Mouse (Mus musculus): ENCODE measurements around the gene Insm1.

Insm1 gene

DNA sequence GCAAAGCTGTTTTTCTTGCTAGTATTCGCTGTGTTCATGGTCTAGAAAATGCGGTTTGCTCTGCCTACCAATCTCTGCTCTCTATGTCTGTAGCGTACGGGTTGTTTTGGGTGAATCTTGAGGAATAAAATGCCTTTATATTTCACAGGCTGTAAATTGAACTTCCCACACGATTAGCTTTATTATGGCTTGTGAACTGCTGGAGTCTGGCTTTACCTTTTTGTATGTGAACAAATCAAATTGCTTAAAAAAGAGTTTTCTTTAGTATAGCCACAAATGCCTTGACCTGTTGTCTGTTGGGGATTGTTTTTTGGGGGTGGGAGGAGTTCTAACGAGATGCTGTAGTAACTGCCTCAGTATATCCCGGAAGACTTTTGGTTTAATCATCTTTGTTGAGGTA is 2.4 kb downstream of the Insm1 start:
- no peak for DNase-seq (ENCODE audit: extremely low read depth, low read depth)

DNA sequence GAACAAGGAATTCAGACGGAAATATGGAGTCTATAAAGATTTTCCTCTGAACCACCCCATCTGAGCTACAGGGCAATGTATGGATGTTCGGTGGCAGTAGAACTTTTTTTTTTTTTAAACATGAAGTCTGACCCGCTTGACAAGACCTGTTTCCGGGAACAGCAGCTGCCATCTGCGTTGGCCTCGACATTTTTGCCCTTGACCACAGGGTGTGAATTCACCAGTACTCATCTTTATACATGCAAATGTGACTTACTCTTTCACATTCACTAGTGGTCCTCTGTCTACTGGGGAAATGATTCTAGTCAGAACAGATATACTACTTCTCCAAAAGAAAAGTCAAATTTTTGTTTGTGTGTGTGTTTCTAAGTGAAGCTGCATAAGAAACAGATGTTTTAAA is 4.1 kb downstream of the Insm1 start:
- no peak for DNase-seq (ENCODE audit: extremely low read depth, low read depth)

DNA sequence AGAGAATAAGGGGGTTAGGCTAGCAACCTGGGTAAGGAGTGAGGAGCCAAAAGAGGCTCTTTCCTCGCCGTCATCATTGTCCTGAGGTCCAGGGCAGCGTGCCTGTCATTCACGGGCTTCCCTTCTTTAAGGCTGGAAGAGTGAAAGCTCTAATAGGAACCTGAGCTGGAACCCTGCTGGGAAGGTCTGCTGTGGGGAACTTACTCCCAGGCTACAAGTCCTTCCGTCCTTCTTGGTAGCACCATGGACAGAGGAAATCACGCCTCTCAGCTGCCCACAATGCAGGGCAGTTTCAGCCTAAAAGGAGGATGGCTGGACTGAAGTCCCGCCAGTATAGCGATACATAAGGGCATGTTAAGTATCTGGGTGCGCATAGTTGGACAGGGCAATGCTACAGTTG is 4.8 kb downstream of the Insm1 start:
- no peak for DNase-seq (ENCODE audit: extremely low read depth, low read depth)

DNA sequence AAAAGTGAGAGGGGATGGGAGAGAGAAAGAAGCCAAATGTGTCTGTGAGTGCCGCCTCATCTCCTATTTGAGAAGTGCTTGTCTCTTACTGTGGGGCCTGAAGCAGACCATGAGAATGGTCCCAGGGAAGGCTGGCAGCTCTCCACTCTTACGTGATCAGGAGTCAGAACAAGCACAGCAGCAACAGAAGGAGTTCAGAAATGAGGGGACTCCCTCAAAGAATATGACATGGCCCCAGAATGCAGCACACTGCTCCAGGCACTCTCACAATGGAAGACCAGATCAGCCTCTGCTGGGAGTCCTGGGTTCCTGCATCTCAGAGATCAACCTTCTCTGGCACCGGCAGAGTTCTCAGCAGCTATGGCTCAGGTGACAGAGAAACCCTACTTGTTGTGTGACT is 5.9 kb downstream of the Insm1 start:
- no peak for DNase-seq (ENCODE audit: extremely low read depth, low read depth)

DNA sequence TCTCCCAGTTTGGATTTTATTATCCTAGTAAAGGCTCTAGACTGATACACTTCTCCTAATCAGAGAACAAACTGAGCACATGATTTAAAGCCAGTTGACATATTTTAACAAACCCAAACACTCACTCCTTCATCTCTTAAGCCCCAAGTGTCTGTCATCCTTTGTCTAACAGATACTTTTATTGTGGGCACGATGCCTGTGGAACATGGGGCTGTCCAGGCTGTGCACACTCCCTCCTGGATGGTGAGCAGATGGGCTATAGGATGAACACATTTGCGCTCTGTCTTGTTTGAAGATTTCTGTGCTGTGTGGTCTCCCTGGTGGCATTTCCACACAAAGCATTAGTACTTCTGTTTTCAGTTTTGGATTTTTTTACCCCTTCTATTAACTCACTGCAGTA is 6.7 kb downstream of the Insm1 start:
- no peak for DNase-seq (ENCODE audit: extremely low read depth, low read depth)

DNA sequence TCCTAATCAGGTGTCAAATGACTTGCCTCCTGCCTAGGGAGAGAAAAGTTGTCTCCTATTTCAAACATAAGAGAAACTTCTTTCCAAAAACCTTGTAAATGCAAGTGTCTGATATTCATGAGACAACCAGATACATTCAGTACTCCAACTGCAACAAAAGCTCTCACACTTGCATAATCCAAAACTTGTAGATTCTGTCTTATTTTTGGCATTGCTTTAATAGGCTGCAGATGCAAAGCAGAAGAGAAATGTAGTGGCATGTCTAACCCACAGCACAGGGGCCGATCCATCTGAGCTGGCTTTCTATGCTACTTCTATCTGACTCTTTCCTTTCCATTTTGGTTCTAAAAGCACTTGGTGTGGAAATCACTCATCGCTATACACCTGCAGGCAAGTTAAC is 9.8 kb downstream of the Insm1 start:
- no peak for DNase-seq (ENCODE audit: extremely low read depth, low read depth)

DNA sequence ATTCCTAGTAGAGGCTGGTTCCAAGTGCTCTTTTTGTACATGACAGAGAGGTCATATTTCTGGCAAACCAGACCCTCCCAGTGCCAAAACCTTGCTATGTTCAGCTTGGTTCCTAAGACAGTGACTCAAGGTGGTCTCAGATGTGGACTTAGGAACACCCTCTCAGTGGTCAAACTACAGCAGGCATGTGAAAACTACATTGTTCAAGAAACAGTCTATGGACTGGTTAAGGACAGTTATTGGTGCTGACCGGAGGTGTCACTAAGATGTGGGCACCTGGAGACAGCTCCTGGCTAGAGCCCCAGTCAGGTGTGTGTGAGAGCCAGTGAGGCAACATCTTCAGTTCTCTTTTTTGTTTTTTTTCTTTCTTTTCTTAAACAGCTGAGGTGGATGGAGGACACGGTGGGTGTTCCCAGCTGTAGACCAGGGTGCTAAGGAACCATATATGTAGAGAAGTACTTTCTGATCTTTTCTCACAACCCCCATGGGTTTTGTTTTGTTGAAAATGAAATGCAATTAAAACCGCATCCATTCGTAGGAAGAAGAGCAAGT is 17.6 kb downstream of the Insm1 start:
- DNase-seq (ENCODE audit: extremely low read depth, low read depth) = no peak

DNA sequence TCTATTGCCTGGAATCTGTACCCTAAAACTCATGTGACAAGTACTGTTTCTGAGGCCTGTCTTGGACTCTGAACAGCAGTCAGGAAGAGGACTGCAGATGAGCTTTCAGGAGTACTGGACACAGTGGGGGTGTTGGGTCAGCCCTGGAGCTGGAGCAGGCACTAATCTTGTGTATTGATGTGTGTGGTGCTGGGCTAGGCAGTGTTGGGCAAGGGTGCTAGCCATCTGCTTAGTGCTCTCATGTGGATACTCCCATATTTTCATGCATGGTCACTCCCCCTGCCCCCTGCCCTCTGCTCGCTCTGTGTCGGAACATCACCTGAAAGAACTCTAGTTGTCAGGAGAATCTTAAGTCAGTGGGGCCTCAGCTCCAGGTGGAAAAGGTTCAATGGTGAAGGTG is 22.3 kb downstream of the Insm1 start:
- DNase-seq (ENCODE audit: extremely low read depth, low read depth) = no peak

DNA sequence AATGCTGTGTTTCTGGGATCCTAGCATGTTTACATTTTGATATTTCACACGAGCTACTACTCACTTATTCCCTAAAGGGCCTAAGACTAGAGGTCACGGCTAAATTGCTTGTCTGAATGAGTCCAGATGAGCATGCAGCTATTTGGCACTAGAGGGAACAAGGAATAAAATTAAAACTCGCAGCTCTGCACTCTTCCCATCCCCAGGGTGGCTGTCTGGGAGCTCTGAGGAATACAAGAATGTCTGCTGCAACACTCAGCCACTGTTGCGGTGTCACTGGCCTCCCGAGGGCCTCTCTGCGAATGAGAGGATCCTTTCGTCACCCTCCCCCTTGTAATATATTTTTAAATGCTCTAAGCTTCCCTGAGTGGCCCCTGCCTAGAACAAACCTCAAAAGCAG is 23.7 kb downstream of the Insm1 start:
- no peak for DNase-seq (ENCODE audit: extremely low read depth, low read depth)

DNA sequence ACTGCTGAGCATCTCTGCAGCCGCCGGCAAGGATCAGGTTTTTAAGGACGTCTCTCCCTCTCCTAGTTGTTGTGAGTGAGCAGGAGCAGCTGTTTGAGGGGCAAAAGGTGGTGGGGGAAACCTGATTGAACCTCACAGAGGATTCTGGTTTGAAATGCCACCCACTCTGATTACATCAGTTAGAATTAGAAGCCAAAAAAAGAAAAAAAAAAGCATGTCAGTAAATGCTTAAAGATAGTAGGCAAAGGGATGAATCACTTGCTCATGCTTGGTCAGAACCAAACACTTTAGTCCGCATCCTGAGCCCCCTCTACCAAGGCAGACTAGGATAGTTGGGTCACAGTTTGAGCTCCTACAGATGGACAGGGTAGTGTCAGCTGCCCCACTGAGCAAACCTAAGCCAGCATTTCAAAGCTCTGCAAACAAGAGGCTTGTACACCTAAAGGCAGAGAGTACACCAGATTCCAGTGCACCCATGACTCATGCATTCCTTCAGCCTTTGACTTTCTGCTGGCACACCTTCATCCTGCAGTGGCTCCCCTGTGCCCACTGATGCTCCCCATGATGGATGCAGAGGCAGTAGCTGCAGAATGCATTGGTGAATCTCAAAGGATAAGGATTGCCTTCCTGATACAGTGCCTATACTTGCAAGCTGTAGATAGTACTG is 24.8 kb downstream of the Insm1 start:
- DNase-seq (ENCODE audit: extremely low read depth, low read depth) = no peak

DNA sequence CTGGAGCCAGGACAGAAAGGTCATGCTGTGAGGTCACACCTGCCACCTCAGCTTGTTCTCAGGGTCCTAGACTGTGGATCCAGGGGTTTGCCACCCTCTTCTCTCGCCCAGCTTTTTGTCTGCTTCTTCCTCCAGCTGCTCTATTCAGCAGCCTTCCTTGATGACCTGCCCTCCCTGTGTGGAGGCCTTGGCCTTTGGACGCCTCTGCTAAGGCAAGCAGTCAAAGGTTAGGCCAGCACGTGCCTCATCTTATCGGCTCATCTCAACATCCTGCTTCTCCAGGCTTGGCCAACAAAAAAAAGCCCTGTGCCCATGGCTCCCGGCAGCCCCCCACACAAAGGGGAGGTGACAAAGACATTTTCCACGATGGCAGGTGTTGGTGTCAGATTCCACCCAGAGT is 25.9 kb downstream of the Insm1 start:
- no peak for DNase-seq (ENCODE audit: extremely low read depth, low read depth)

DNA sequence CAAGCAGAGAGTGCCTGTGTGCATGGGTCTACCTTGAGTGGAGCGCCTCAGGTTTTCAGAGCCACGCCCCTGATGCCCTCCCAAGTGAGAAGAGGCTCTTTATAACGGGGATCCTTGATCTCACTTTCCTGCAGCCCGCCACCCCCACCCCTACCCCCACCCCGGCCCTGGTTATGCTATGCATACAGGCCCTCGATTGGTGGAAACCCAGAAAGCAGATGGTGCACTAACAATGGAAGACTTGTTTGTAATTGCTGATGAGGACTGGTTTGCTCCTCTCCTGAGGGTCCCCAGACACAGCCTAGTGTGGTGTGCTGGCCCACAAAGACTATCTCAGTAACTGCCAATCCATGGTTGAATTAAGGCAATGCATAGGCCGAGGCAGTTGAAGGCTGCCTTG is 27.3 kb downstream of the Insm1 start:
- no peak for DNase-seq (ENCODE audit: extremely low read depth, low read depth)

DNA sequence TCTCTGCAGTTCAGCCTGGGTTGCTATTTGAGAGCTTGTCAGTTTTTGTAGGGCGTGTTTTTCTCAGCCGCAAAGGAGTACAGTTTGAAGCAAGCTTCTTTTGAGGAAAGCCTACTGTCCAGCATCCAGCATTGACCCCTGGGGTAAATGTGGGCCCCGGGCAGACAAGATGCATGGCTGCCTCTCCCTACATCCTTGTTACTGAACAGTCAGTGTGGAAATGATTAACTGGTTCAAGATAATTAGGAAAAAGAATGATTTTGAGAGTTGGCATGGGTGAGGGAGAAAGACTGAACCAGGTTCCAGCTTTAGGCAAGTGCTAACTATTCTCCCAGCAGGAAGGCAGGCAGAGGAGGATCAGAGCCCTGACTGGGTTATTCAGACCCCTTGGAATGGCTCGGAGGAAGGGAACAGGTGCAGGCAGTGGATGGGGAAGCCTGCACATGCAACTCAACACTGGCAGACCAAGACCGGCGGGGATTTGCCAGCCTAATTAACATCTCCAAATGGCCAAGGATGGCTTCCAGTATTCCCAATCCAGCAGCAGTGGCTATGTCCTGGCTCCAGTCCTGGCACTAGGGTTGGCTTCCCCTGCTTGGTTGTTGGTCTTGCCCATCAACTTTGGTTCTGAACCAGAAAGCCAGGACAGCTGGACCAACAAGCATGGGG is 28.6 kb downstream of the Insm1 start:
- DNase-seq (ENCODE audit: extremely low read depth, low read depth) = no peak

DNA sequence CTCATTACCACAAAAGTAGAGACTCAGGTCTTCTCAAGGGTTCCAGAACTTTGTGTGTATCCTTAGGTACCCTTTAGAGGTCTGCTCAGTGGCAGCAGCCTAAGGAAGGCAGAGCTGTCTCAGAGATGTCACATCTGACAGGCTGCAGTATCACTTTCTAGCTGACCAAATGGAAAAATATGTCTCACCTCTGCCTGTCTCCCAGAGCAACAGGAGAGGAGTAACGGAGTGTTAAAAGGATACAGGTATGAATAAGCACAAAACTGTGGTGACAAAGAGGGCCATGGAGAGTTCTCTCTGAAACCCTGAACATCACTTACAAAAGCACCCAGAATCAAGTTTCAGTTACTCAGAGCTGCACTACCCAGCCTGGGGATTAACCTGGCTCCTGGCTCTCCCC is 32.7 kb downstream of the Insm1 start:
- DNase-seq (ENCODE audit: extremely low read depth, low read depth) = no peak

DNA sequence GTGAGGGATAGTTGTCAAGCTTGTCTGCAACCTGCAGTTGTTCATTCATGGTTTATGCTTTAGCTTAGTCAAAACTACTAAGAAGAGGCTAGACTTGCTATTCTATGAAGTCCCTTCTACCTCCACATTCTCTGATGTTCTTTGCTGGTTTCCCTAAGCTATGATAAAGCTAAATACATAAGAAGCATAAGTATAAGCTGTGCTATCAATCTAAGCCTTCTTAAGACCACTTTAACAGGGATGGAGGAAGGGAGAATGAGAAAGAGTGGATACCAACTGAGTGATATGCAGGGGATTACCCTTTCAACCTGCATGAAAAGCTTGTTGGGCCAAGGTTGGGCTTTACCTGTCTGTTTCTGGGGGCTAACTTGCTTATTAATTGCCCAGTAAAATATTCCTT is 33.9 kb downstream of the Insm1 start:
- no peak for DNase-seq (ENCODE audit: extremely low read depth, low read depth)

DNA sequence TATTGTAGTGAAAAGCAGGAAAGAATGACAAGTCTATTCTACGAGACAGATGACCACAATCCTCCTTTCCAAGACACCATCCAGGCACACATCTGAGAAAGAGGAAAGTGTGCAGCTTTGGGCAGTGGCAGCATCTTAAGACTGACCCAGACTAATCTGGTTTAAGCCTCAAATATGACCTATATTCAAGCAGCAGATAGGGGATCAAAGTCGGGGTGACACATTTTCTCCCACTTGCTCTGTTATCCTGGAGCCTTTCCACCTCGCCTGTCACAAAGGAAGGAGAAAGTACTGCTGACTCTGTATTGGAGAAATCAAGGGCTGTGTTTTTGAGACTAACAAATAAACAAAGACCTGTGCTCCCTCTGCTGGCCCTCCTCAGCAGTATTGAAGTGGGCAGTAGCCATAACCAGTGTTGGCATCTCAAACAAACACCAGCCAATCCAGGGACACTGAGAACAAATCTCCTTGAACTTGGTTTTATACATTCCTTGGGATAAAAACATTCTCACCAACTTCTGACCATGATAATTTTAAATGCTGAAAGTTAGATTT is 34.7 kb downstream of the Insm1 start:
- no peak for DNase-seq (ENCODE audit: extremely low read depth, low read depth)

DNA sequence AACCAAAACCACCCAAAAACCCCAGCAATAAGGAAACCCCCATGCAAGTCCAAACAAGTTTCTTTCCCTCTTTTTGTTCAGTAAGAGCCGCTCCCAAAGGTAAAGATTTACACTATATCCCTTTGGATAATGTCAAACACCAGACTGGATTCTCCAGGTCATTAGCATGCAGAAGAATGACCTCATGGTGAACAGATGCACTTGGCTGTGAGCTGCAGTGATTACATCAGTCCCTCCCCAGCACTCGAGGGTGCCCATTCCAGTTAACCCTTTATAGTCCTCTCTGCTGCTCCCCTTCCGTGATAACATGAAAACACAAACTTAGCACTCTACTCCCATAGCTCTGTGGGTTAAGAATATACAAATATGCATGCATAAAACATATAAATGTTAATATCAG is 35.3 kb downstream of the Insm1 start:
- no peak for DNase-seq (ENCODE audit: extremely low read depth, low read depth)

DNA sequence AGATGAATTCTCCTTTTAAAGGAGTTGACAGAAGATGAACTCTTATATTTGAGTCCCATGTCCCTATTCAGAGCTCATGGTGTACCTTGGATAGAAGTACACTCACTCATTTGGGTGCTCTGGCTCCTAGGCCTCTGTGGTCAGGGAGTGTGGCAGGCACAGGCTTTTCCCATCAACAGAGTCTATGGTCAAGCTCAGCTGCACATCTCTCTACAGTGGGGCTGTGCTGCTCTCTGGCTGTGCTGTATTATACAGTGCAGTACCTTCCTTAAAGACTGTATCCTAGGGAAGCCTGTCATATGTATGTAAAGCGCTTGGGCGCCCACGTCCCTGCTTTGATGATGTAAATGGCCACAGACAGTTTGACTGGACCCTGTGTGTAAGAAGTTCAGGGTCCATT is 35.9 kb downstream of the Insm1 start:
- no peak for DNase-seq (ENCODE audit: extremely low read depth, low read depth)

DNA sequence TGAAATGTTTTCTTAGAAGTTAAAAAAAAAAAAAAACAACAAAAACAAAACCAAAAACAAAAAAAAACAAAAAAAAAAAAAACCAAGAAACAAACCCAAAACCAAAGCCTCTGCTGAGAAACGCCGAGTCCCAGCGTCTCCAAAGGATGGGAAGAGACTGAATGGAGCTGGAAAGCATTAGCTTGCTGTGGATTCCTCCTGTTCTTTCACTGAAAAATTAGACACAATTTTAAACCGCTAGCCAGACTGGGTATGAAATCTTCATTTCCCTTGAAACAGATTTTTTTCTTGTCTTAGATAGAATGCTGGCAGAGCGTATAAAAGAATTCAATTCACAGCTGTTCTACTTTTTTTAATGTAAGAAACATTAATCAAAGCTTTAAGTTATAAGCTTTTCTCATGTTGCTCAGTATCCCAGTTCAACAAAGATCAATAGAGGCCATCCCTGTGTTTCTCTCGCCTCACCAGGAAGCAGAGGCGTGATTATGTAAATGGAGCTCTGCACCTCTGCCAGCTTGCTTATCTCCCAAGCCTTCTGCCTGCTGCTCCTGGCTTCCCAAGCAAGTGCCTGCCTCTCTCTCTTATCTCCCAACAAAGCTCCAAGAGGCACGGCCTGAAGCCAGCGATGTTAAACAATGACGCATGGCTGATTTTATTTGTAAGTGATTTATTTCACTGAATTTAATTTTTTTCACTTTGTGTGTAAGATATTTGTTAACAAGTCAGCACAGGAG is 37.2 kb downstream of the Insm1 start:
- peak; percentile 14 for DNase-seq (ENCODE audit: extremely low read depth, low read depth)

DNA sequence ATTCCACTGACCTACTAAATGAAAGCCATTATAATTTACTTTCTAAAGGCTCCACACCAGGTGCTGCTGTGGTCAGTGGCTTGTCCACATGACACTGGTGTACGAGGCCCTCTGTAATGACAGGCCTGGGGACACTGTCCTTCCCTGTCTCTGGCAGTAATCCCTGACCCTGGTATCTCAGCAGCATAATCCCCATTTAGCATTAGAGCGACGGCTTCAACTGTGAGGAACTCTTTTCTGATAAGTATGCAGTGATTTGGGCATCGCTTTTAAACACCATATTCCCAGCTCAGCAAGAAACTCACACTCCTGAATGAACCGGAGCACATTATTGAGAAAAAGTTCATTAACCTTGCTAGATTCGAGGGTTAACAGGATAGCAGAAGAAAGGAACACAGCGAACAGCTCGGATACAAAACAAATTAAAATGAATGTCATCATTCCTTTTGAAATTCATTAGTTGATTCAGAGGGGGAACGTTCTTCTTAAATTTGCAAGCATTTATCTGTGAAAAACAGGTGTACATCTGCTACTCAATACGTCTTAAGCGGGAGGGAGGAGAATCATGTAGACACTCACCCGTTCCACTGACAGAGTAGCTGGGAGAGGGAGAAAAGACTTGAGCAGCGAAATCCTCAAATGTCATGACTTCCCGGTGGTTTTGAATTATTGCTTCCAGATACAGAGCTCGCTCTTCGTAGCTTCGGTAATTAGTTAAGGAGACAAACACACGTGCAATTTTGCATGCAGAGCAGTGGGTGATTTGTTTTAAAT is 38.3 kb downstream of the Insm1 start:
- DNase-seq (ENCODE audit: extremely low read depth, low read depth) = no peak

DNA sequence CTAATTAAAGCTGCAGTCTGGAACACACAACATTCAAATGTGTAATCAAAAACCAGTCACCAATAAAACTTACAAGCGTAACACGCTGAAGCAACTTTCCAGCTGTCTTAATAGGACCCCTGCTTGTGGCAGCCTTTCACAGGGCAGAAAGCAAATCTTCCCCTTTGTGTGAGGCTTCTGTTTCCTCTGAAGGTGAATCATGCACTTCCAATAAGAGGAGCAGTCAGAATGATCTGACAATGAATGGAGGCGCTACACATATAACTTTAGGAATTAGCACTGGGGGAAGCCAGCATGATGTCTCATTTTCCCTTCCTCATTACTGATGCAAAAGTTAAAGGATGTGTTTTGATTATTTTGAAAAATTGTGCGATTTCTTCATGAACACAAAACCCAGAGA is 39.4 kb downstream of the Insm1 start:
- DNase-seq (ENCODE audit: extremely low read depth, low read depth) = no peak

Measured in MEL-GATA-1-ER (cell line).